Comparison of ENCODE assay signal across 1 mouse cellular context in the genomic region with DNA sequence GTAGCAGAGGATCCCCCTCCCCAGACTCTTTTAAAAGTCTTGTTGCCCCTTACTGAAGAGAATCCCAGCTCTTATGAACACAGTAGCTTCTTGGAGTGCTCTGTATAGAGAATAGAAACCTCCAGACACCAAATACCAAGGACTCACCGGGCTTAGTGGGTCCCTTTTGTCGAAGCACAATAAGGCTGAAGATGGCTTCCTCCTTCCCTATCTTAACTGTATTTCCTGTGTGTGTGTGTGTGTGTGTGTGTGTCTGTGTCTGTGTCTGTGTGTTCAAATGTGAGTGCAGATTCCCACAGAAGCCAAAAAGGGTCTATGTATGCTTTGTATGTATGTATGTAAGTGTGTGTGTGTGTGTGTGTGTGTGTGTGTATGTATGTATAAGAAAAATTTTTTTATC.
TF ChIP-seq lines count a peak whose summit lies in the region.

No protein-coding gene starts in this region.

TF ChIP-seq in MEL, 35 proteins besides CTCF, POLR2A, EP300 and RAD21 (continued from another document):
- TF ChIP-seq USF2 (IDR thresholded peaks at IDR 0.05; ENCODE audit: borderline replicate concordance in 1 of 2, insufficient read depth in 1 of 2, low read depth in 1 of 2, low read length in 2 of 2) (no peak), MYB (IDR thresholded peaks at IDR 0.05; ENCODE audit: low read depth, low read length) (no peak), BHLHE40 (IDR thresholded peaks at IDR 0.05; ENCODE audit: borderline replicate concordance, low read depth, low read length) (no peak), ELF1 (IDR thresholded peaks at IDR 0.05; ENCODE audit: low read depth, low read length) (peak; percentile 38; the same call in 1 of the 2 replicates), JUND (IDR thresholded peaks at IDR 0.05; ENCODE audit: low read depth, low read length) (no peak), MYC (IDR thresholded peaks at IDR 0.05; ENCODE audit: low read depth, low read length) (no peak), MAZ (IDR thresholded peaks at IDR 0.05; ENCODE audit: low read depth, low read length) (no peak), ETS1 (IDR thresholded peaks at IDR 0.05; ENCODE audit: low read depth, low read length) (no peak), UBTF (IDR thresholded peaks at IDR 0.05; ENCODE audit: borderline replicate concordance, insufficient read depth, low read depth, low read length) (no peak), TBP (IDR thresholded peaks at IDR 0.05; ENCODE audit: low read depth, low read length) (no peak), CHD1 (IDR thresholded peaks at IDR 0.05; ENCODE audit: low read depth, low read length) (no peak), TAL1 (IDR thresholded peaks at IDR 0.05; ENCODE audit: low read length) (no peak), ZMIZ1 (IDR thresholded peaks at IDR 0.05; ENCODE audit: low read depth, low read length) (no peak), ZC3H11A (IDR thresholded peaks at IDR 0.05; ENCODE audit: low read depth, low read length) (no peak), TCF12 (IDR thresholded peaks at IDR 0.05; ENCODE audit: low read depth, low read length) (no peak), GABPA (IDR thresholded peaks at IDR 0.05; ENCODE audit: low read depth, low read length) (no peak)
